Mouse (Mus musculus) cerebellum, postnatal 25 days (tissue): ENCODE data around the gene Pla2g2c.

ENCODE experiments used
- DNase-seq, 2 experiments: peaks; one replicate each; pipeline ENCODE4 v3.0.0; 2021; ENCODE audit warnings: mixed read lengths in 2 of 2

The Pla2g2c gene

GRCm38 (mm10) chr4:138754432-138754831, 29.8 kb downstream of the Pla2g2c start:
- no peak for DNase-seq

- peak in 1 of 2 experiments; percentile 39 for DNase-seq
Observed at GRCm38 (mm10) chr4:138755439-138755838, 30.8 kb downstream of the Pla2g2c start.

- no peak for DNase-seq
Observed at GRCm38 (mm10) chr4:138755983-138756382, 31.4 kb downstream of the Pla2g2c start.

- no peak for DNase-seq
Observed at GRCm38 (mm10) chr4:138757416-138757815, 32.8 kb downstream of the Pla2g2c start, which contains the start of gene Pla2g2f. TSS of gene Pla2g2f (minus strand) at chr4:138757626.

GRCm38 (mm10) chr4:138762266-138762665, 37.7 kb downstream of the Pla2g2c start:
- DNase-seq: no peak

GRCm38 (mm10) chr4:138771970-138772369, 47.4 kb downstream of the Pla2g2c start:
- no peak for DNase-seq

- no peak for DNase-seq
Observed at GRCm38 (mm10) chr4:138772386-138772785, 47.8 kb downstream of the Pla2g2c start.

- no peak for DNase-seq
Observed at GRCm38 (mm10) chr4:138775435-138775834, 50.8 kb downstream of the Pla2g2c start, which contains the start of gene Pla2g2d. TSS of gene Pla2g2d (plus strand) at chr4:138775735.

- no peak for DNase-seq
Observed at GRCm38 (mm10) chr4:138777417-138778407, 53.1 kb downstream of the Pla2g2c start.

- no peak for DNase-seq
Observed at GRCm38 (mm10) chr4:138780300-138780699, 55.7 kb downstream of the Pla2g2c start.

GRCm38 (mm10) chr4:138782098-138782497, 57.5 kb downstream of the Pla2g2c start:
- no peak for DNase-seq

- DNase-seq: no peak
Observed at GRCm38 (mm10) chr4:138785721-138786120, 61.1 kb downstream of the Pla2g2c start.

- DNase-seq: no peak
Observed at GRCm38 (mm10) chr4:138786141-138786540, 61.5 kb downstream of the Pla2g2c start.

GRCm38 (mm10) chr4:138788381-138788780, 63.8 kb downstream of the Pla2g2c start:
- no peak for DNase-seq

- DNase-seq: no peak
Observed at GRCm38 (mm10) chr4:138791452-138791851, 66.9 kb downstream of the Pla2g2c start.

GRCm38 (mm10) chr4:138792599-138792998, 68.0 kb downstream of the Pla2g2c start:
- no peak for DNase-seq

GRCm38 (mm10) chr4:138793276-138793675, 68.7 kb downstream of the Pla2g2c start:
- peak; percentile 12 to 52 for DNase-seq

GRCm38 (mm10) chr4:138794344-138794743, 69.8 kb downstream of the Pla2g2c start:
- DNase-seq: no peak
